Mouse (Mus musculus) heart, postnatal 4 days (tissue): ENCODE data around the gene Lrg1. TPM values are rescaled to one million over a fixed set of nuclear protein-coding genes. Genes with fewer than 3 reads are reported as not detected.
"Not testable (repeated sequence)": the region's sequence is repeated elsewhere in the genome, so short reads cannot be mapped to it uniquely, and the experiment has no call there.

ENCODE experiments used
- DNase-seq: peaks from one replicate; pipeline ENCODE4 v3.0.0; 2021
- total RNA-seq, 2 experiments: library from RNA; stranded (reverse); gene quantifications; 2 replicates each; pipeline ENCODE4 v1.2.3; 2021

Gene Lrg1
- total RNA-seq, 2 experiments from 2014 or later, result 5.2 TPM

DNA sequence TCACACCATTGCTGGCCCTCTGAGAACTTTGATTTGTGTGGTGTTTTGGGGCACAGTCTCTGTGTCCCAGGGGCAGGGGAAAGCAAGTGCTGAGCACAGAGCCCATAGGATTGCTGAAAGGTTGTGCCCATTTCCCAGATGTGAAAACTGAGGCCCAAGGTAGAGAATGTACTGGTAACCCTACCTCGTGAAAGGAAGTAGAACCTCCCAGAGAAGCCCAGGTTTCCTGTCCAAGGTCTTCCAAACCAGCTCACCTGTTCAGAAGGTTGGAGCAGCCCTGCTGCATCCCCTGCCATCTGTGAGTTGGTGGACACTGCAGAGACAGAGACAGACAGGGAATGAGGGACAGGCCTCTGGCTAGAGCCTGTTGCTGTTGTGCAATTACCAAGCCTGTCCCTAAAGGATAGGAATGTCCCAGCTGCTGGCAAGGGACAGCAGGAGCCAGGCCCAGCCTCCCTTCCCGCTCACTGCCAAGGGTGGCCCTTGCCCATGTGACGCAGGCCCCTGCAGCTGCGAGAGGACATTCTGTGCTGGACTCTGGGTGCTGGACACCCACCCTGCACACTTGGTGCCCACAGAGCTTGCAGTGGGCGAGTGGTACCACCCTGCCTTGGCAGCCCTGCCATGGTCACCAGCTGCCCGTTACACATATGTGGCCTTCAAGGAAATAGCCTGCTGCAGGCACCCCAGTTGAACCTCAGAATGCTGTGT, 13.3 kb downstream of the Lrg1 start:
- peak; percentile 83 for DNase-seq

DNA sequence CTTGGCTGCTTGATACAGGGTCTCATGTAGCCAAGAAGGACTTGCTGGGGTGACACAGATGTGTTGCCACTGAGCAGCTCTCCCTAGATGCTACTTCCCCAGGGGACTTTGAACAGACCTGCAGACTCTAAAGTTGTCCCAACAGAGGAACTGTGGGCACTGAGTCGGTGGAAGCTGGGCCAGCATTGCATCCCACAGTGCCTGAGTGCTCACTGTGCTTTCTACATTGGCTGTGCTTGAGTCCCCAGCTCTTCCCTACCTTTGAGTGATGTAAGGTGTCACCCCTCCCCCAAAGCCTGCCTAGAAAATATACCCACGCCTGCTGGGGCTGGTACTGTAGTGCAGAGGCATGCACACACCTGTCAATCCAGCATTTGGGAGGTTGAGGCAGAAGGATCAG, 14.1 kb downstream of the Lrg1 start:
- peak; percentile 8 for DNase-seq

DNA sequence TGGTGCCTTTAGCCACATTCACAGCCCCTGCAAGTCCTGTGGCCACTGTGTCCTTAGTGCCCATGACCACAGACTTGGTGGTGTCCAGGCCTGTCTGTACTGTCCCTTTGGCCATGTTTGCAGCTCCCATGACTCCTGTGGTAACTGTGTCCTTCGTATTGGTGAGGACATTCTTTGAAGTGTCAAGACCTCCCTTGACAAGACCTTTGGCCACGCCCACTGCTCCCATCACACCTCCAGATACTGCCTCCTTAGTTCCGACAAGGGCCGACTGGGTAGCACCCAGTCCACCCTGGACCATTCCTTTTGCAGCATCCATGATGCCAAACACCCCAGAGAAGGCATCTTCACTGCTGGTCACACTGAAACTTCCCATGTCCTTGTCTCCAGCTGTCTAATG, 14.8 kb downstream of the Lrg1 start:
- peak; percentile 6 for DNase-seq

DNA sequence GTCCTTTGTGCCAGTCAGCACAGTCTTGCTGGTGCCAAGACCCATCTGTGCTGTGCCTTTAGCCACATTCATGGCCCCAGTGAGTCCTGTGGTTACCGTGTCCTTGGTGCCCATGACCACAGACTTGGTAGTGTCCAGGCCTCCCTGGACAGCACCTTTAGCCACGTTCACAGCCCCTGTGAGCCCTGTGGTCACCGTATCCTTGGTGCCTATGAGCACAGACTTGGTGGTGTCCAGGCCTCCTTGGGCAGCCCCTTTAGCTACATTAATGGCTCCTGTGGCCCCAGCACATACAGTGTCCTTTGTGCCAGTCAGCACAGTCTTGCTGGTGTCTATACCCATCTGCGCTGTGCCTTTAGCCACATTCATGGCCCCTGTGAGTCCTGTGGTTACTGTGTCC, 15.4 kb downstream of the Lrg1 start:
- DNase-seq, result not testable (repeated sequence)

DNA sequence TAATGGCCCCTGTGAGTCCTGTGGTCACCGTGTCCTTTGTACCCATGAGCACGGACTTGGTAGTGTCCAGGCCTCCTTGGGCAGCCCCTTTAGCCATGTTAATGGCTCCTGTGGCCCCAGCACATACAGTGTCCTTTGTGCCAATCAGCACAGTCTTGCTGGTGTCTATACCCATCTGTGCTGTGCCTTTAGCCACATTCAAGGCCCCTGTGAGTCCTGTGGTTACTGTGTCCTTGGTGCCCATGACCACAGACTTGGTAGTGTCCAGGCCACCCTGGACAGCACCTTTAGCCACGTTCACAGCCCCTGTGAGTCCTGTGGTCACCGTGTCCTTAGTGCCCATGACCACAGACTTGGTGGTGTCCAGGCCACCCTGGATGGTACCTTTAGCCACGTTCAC, 17.0 kb downstream of the Lrg1 start:
- DNase-seq, result peak; percentile 6

DNA sequence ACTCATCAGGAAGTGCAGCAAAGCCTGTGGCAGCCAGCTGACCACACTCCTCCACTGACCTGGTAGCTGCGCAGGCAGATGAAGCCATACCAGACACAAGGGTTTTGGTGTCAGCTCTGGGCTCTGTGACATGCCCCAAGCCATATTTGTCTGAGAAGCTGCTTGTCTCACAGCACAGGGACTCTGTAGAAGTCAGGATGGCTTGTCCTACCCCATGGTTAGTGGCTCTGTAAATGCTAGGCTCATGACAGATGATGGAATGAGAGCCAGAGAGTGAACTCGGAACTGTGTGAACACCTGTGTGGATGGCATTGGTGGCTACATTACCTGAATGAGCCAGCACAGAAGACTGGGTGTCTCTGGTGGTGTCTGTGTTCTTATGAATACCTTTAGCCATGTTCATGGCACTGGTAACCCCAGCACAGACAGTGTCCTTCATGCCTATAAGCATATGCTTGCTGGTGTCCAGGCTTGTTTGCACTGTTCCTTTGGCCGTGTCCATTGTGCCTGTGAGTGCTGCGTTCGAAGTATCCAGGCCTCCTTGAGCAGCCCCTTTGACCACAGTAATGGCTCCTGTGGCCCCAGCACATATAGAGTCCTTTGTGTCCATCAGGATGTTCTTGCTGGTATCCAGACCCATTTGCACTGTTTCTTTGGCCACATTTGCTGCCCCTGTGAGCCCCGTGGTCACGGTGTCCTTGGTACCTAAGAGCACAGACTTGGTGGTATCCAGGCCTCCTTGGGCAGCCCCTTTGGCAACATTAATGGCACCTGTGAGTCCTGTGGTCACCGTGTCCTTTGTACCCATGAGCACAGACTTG, 18.1 kb downstream of the Lrg1 start:
- DNase-seq, result peak; percentile 14

DNA sequence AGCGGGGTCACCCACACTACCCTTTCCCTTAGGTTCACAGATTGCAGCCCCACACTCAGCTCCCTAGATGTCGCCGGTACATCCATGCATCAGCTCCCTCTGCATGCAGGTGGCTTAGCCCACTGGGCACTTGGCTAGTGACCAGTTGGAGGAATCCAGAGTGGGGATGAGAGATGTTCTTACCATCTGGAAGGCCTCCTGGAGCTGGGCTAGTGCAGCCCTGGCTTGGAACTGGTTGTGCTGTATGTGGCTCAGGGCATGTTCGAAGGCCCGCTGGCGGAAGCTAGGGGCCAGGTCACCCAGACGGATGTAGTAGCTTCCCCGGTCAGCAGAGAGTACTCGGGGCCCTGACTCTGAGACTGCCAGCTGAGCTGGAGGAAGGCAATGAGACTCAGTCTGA, 18.9 kb downstream of the Lrg1 start:
- peak; percentile 25 for DNase-seq

DNA sequence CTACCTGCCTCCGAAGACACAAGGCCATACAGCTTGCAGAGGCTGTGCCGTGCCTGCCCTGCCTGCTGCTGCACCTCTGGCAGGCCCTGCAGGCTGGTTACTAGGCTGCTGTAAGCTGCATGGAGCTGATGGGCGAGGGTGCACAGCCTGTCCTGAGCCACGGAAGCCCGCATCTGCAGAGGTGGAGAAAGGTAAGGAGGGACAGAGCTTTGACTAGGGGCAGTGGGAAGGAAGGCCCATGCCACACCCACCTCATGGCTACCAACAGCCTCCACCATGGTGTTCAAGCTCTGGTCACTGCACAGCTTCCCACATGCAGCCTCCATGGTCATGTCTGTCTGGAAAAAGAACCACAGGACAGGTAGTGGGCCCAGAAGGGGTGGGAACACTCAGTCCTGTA, 19.6 kb downstream of the Lrg1 start:
- DNase-seq, result peak; percentile 8

DNA sequence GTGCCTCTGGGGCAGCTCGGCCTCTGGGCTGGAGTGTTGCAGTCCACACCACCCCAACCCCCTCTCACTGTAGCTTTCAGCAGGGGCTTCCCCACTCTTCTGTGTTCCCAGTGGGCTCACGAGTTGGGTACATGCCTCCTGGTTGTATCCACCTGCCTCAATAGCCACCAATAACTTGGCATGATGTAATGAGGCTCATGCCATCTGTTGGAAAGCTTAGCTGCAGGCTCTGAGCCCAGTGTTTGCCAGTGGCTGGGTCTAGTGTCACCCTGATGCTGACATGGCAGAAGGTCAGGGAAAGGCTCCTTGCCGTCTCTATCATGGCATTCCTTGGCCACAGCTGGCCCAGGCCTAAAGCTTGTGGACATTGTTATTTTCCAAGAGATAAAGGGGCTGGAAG, 21.0 kb downstream of the Lrg1 start:
- DNase-seq, result peak; percentile 27

DNA sequence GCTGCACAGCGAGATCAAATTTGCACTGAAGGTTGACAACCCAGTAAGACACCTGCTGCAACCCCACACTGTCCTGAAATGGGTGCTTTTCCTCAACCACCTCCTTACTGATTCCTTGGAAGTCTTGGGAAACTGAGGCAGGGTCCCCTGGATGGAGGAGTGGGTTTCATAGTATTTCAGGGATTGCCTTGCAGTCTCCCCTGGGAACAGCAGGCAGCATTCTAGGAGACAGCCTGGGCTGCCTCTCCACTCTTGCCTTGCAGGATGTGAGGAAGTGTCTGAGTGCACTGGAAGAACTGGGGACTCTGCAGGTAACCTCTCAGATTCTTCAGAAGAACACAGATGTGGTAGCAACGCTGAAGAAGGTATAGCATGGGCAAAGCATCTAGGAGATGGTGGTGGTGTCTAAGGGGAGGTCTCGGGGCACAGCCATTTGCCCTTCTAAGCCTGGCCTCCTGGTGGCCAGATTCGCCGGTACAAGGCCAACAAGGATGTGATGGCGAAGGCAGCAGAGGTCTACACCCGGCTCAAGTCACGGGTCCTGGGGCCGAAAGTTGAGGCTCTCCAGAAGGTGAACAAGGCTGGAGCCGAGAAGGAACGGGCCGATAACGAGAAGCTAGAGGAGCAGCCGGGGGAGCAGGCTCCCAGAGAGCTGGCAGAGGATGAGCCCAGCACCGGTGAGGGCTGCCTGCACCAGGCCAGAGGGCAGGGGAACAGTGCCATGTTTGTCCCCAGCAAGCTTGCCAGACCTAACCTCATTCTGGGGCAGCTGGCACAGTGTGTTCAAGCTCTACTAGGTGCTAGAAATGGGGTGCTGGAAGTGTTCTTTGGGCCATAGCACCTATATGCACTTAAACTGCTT, 22.9 kb downstream of the Lrg1 start:
- DNase-seq, result peak; percentile 22

DNA sequence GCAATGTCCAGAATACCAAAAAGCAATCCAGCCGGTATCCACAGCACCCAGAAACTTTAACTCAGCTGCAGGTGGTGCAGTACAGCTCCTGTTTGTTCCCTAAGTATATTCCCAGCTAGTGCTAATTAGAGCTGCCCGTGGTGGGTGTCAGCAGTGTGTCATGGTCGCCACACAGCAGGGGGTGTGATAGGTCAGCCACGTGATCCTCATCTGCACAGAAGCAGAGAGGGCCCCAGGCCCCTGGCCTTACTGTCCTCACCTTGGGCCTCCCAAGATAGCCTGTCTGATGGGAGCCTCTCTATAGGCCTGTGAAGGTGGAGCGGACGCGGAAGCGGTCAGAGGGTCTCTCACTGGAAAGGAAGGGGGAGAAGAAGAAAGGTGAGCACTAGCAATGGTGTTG, 23.6 kb downstream of the Lrg1 start:
- no peak for DNase-seq

DNA sequence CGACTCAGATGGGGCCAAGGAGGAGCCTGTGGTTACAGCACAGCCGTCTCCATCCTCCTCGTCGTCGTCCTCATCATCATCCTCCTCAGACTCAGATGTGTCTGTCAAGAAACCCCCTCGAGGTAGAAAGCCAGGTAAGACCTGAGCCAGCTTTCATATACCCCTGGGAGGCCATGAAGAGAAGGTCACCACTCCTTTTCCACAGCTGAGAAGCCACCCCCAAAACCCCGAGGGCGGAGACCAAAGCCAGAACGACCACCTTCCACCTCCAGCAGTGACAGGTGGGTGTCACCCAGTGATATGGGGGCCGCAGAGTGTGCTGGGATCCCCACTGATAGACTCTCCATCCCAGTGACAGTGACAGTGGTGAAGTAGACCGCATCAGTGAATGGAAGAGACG, 24.9 kb downstream of the Lrg1 start:
- DNase-seq, result no peak

DNA sequence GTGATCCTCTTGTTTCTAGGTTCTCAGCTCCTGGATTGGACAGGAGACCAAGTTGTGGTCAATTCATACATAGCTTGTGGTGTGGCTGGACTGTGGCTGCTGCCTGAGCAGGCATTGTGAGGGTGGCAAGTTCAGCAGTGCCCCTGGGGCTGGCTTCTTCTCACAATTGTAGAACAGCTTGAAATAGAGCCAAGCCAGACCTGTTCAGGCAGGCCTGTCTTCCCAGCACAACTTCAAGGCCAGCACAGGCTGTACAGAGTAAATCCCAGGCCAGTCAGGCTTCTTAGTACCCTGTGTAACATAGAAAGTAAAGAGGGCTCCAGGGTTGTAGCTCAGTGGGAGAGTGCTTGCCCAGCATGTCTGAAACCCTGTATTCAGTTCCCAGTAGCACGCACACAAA, 29.0 kb downstream of the Lrg1 start:
- DNase-seq, result peak; percentile 5

DNA sequence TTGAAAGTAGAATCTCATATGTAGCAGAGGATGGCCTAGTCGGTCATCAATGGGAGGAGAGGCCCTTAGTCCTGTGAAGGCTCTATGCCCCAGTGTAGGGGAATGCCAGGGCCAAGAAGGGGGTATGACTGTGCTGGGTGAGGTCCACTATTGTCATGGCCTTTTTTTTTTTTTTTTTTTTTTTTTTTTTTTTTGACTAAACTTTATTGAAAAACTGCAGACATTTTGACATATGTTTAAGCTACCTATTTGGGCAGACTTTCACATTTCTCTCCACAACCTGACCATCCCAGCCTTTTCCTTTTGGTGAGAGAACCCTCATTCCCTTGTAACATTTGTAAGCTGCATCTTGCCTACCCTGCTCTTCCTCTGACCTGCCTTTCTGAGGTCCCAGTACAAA, 29.5 kb downstream of the Lrg1 start:
- no peak for DNase-seq

DNA sequence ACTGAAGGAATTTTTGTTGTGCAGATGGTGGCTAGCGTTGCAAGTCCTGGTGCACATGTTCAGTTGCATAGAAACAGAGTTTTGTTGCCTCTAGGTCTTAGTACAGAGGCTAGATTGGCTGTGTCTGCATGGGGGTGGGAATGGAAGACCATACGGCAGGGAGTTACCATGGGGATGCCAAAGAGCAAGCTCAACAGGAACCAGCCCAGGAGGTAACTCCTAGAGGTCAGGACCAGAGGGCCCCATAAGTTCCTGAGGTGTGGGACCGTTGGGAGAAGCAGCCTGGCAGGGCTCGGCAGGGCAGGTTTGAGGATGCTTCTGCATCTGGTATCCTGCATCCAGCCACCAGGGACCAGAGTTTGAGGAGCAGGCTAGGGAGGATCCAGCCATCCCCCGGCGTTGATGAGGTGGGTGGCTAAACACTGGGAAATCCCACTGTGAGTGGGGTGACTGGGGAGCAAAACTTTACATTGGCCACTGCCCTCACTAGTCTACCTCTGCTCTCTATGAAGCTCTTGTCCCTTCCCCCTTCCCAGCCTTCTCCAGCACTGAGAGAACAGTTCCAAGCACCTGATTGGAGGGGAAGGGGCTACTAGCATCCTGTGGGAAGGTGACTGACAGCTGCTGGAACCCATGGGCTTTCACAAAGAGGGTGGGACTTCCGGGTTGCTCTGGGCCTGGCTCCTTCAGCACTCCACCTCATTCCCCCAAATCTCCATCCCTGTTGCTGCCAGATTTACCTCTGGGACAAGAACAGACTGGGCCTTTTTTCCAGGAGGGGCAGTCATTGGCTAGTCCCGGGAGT, 40.8 kb downstream of the Lrg1 start:
- DNase-seq, result peak; percentile 52

DNA sequence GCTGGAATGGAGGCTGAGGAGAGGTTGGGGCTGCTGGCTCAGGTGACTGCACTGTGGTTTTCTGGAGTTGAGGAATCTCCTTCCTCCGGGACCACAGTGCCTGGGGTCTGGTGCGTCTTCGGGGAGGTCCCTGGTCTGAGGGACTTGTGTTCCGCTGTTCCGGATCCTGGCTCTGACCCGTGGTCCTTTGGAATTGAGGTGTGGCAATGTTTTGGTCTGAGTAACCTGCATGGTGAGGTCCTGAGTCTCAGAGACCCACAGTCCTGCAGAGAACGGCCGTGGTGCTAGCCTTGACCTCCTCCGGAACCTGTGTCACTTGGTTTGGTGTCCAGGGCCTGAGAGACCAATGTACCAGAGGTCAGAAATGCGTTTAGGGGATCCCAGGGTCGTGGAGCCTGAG, 41.9 kb downstream of the Lrg1 start:
- DNase-seq, result no peak

DNA sequence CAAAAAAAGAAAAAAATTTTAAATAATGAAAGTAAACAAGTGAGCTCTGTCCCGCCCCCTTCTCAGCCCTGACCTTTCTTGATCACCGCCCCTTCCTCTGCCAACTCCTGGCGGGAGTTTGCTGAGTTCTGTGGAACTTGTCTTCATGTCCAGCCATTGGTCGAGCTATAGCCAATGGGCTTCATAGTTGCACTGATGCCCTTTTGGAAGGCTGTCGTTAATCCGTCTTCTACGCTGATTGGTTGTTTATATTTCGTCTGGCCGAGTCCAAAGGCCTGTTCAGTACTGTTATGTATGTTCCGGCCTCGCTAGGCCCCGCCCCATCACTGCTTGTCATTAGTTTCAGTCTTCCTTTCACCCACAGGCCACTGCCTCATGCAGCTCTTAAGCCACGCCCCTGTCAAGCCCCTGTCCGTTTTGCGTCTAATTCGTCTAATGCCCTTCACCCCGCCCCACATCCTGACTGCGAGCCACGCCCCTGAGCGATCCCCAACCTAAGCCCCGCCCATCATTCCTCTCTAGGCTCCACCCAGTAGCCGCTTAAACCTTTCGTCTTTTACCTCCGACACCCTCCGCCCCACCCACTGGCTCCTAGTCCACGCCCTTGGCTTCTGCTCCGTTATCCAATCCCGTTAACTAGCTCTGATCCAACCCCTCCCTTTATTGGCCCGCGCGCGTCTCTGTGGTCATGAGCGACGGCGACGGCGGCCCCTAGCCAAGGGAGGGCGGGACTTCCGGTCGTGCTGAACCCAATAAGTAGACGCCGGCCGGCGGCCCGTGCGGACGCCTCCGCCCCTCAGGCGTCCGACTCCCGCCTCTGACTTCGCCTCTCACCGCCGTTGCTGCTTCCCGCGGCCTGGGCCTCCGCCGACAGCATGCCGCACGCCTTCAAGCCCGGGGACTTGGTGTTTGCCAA, 42.7 kb downstream of the Lrg1 start, which contains the start of gene Hdgfl2:
Hdgfl2 (plus strand) TSS at position 755 of the 916 bp plus-strand sequence.
- DNase-seq, result peak; percentile 100

DNA sequence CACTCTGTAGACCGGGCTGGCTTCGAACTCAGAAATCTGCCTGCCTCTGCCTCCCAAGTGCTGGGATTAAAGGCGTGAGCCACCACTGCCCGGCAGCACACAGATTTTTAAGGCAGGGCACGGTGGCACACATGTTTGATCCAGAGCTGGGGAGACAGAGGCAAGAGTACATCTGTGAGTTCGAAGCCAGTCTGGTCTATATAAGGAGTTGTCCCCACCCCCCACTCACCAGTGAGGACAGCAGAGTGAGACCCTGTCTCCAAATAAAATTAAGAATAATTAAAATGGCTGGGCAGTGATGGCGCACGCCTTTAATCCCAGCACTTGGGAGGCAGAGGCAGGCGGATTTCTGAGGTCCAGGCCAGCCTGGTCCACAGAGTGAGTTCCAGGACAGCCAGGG, 43.4 kb downstream of the Lrg1 start:
- not testable (repeated sequence) for DNase-seq

DNA sequence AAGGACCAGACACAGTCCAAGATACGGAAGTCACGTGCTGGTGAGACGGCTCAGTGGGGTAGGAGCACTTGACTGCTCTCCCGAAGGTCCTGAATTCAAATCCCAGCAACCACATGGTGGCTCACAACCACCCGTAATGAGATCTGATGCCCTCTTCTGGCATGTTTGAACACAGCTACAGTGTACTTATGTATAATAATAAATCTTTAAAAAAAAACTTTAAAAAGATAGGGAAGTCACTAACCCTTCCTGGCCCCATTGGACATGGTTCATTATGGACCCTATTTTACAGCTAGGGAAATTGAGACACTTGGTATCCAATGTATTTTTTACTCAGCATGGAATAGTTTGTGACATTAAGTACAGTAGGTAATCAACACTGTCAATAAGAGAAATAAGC, 44.3 kb downstream of the Lrg1 start:
- DNase-seq, result no peak

DNA sequence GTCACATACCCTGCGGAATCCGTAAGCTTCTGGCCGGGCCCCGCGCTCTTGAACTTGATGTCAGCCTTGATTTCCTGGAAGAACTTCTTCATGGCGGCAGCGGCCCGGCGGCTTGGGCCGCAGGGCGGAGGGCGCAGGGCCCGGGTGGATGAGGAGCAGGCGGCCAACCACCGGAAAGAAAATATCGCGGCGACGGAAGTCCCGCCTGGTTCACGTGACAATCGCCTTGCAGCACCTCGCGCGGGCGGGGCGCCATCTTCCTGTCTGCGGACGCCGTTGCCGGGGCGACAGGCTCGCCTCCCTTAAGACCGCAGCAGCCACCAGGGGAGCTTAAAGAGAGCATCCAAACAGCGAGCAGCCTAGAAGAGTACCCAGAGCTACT, 47.0 kb downstream of the Lrg1 start, which contains the start of gene Ubxn6:
Ubxn6 (minus strand) TSS at position 202 of the 382 bp plus-strand sequence.
- peak; percentile 99 for DNase-seq
